In genomic region chr16:13902888-13903483, GRCm38 (mm10) we compare ENCODE assay signal across 8 mouse cellular contexts. TPM values are rescaled to one million over a fixed set of nuclear protein-coding genes. Genes with fewer than 3 reads are reported as not detected.
A peak's percentile ranks its signal among the peaks of the same experiment; 100 is the strongest.
DNase-seq lines count a peak whose midpoint lies in the region; ATAC-seq lines count a peak whose summit lies in the region.

TSS of gene Pdxdc1 (minus strand) at chr16:13903131.
TSS of gene Mpv17l (plus strand) at chr16:13903161.

- H3K27ac ChIP-seq in lung, embryonic 16.5 days (ENCODE audit: low read length) = peak within 1 kb of the TSS; percentile 89

- 0% methylated on average over 32 of the region's 57 CpGs for WGBS in lung, embryonic 16.5 days

- H3K27me3 ChIP-seq in lung, embryonic 16.5 days (ENCODE audit: control insufficient read depth, insufficient read depth, low read depth, low read length) = no peaks in the 10 kb centered on the region

- H3K36me3 ChIP-seq in lung, embryonic 16.5 days (ENCODE audit: control insufficient read depth, insufficient read depth, low read length) = no peaks in the 10 kb centered on the region

- H3K4me3 ChIP-seq in lung, embryonic 16.5 days (ENCODE audit: low read length) = peak within 1 kb of the TSS; percentile 72

- peaks cover 9% of the 10 kb centered on the region for H3K4me1 ChIP-seq in lung, embryonic 16.5 days (replicated peaks; ENCODE audit: control insufficient read depth, insufficient read depth, low read length)

- peak within 1 kb of the TSS; percentile 87 for H3K9ac ChIP-seq in lung, embryonic 16.5 days (ENCODE audit: low read length)

- H3K9me3 ChIP-seq in lung, embryonic 16.5 days (ENCODE audit: control insufficient read depth, low read length) = no peaks in the 10 kb centered on the region

- peak within 1 kb of the TSS; percentile 71 for H3K4me2 ChIP-seq in lung, embryonic 16.5 days (ENCODE audit: low read depth, low read length)

- peak; percentile 79 for DNase-seq in MEL-GATA-1-ER (ENCODE audit: extremely low read depth, low read depth)
- DNase-seq in cerebellum, adult 8-10 months = peak; percentile 99
- DNase-seq in forelimb bud, embryonic 11.5 days (ENCODE audit: low read depth, low spot score) = peak; percentile 94
- DNase-seq in layer of hippocampus, adult 9-10 months (ENCODE audit: low spot score) = peak; percentile 95
- peak; percentile 97 for DNase-seq in ovary, postnatal 10 days (ENCODE audit: low spot score)
- DNase-seq in thymus, postnatal 10 days (ENCODE audit: low spot score in 2 of 2) = peak; percentile 94 to 96

- ATAC-seq in hematopoietic stem cell, adult 5-6 weeks (replicated peaks in 1 of 2; ENCODE audit: insufficient read depth in 1 of 2, low FRiP score in 2 of 2, low TSS enrichment in 1 of 2, low read depth in 1 of 2, poor library complexity in 2 of 2, severe bottlenecking in 2 of 2) = peak; percentile 78 to 80
- ATAC-seq in lung, embryonic 16.5 days (ENCODE audit: low read depth) = peak; percentile 98

RNA-seq across cellular contexts. Expression of gene Pdxdc1, which starts in this region (rescaled TPM):
- total RNA-seq in hematopoietic stem cell, adult 5-6 weeks (2017) = 103 and 109 TPM in 2 replicates
- 79.3 and 84.0 TPM in 2 replicates for polyA plus RNA-seq in lung, embryonic 16.5 days (2015; fragmentation: Nextera tagmentation; extraction: Ambion mirVana)

RNA-seq across cellular contexts. Expression of gene Mpv17l, which starts in this region (rescaled TPM):
- total RNA-seq in hematopoietic stem cell, adult 5-6 weeks (2017) = 0.10 and 1.8 TPM in 2 replicates
- 11.2 and 12.5 TPM in 2 replicates for polyA plus RNA-seq in lung, embryonic 16.5 days (2015; fragmentation: Nextera tagmentation; extraction: Ambion mirVana)

Comparison
In these comparisons a context has a peak if more than half of its experiments do, and no peak if none do; other contexts are left out.
1. Peak in every context shown above with its lines: DNase-seq, ATAC-seq, H3K4me3 ChIP-seq and H3K27ac ChIP-seq.